Mouse (Mus musculus): Measurements from ENCODE around the gene Phf8. TPM values are rescaled to one million over a fixed set of nuclear protein-coding genes. Genes with fewer than 3 reads are reported as not detected.

Phf8 gene
- polyA plus RNA-seq, 2 experiments = 4.4 to 5.0 TPM

- Histone ChIP-seq H3K4me2 (ENCODE audit: low read depth) (peak overlapping the region; percentile 93), H3K4me3 (ENCODE audit: insufficient read depth in 1 of 2, low read depth in 2 of 2, low read length in 2 of 2) (peak overlapping the region; percentile 64 to 74), H3K27me3 (ENCODE audit: control insufficient read depth, insufficient read depth, low read length) (no peaks in the 10 kb centered on the region), H3K27ac (no peak overlapping the region), H3K4me1 (replicated peaks; ENCODE audit: control insufficient read depth in 2 of 2, insufficient read depth in 2 of 2, low read length in 1 of 2) (peaks cover 0 to 19% of the 10 kb centered on the region in 2 experiments; a peak in 3 of 4 replicates), H3K9ac (replicated peaks) (peak overlapping the region; percentile 82), H3K36me3 (replicated peaks; ENCODE audit: control insufficient read depth, insufficient read depth, low read depth) (no peaks in the 10 kb centered on the region), H3K9me3 (ENCODE audit: control insufficient read depth, low read length) (no peaks in the 10 kb centered on the region)
- ATAC-seq (ENCODE audit: insufficient read depth) (no peak), DNase-seq (ENCODE audit: low read depth in 3 of 3, low spot score in 3 of 3) (no peak)
- TF ChIP-seq EP300 (IDR thresholded peaks at IDR 0.05; ENCODE audit: low read depth) (no peak), CTCF (IDR thresholded peaks at IDR 0.05; ENCODE audit: low read depth) (no peak)
- WGBS (ENCODE audit: insufficient replicate concordance) = 17% methylated on average over 25 of the region's 25 CpGs
Observed at GRCm38 (mm10) chrX:151521786-151522522, 1.5 kb downstream of the Phf8 start.

- no peaks in the 10 kb centered on the region for H3K9me3 ChIP-seq (ENCODE audit: control insufficient read depth, low read length)
- H3K27ac ChIP-seq = no peak overlapping the region
- no peak overlapping the region for H3K9ac ChIP-seq (replicated peaks)
- WGBS (ENCODE audit: insufficient replicate concordance) = 78% methylated on average over 4 of the region's 4 CpGs
- H3K27me3 ChIP-seq (ENCODE audit: control insufficient read depth, insufficient read depth, low read length) = no peaks in the 10 kb centered on the region
- H3K4me2 ChIP-seq (ENCODE audit: low read depth) = no peak overlapping the region
- DNase-seq (ENCODE audit: low read depth in 3 of 3, low spot score in 3 of 3) (no peak), ATAC-seq (ENCODE audit: insufficient read depth) (no peak)
- H3K4me3 ChIP-seq (ENCODE audit: insufficient read depth in 1 of 2, low read depth in 2 of 2, low read length in 2 of 2) = no peak overlapping the region
- TF ChIP-seq CTCF (IDR thresholded peaks at IDR 0.05; ENCODE audit: low read depth) (no peak), EP300 (IDR thresholded peaks at IDR 0.05; ENCODE audit: low read depth) (no peak)
- H3K36me3 ChIP-seq (replicated peaks; ENCODE audit: control insufficient read depth, insufficient read depth, low read depth) = no peaks in the 10 kb centered on the region
- H3K4me1 ChIP-seq (replicated peaks; ENCODE audit: control insufficient read depth in 2 of 2, insufficient read depth in 2 of 2, low read length in 1 of 2) = no peaks in the 10 kb centered on the region
Observed at GRCm38 (mm10) chrX:151553356-151553755, 32.9 kb downstream of the Phf8 start.

DNA sequence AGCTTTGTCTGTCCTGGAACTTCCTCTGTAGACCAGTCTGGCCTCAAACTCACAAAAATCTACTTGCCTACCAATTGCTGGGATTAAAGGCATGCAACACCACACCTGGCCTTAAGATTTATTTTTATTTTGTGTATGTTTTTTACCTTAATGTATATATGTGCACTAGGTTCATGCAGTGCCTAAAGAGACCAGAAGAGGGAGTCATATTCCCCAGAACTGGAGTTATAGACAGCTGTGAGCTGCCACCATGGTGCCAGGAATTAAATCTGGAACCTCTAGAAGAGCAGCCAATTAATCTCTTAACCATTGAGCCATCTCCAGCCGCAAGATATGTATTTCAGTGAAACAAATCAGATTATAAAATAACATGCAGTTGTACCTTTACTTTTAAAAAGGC lies 54.7 kb downstream of the Phf8 start:
- DNase-seq (ENCODE audit: low read depth in 3 of 3, low spot score in 3 of 3) (no peak), ATAC-seq (ENCODE audit: insufficient read depth) (no peak)
- 87% methylated on average over 1 of the region's 1 CpGs for WGBS (ENCODE audit: insufficient replicate concordance)
- Histone ChIP-seq H3K27ac (no peak overlapping the region), H3K27me3 (ENCODE audit: control insufficient read depth, insufficient read depth, low read length) (no peaks in the 10 kb centered on the region), H3K9me3 (ENCODE audit: control insufficient read depth, low read length) (no peaks in the 10 kb centered on the region), H3K36me3 (replicated peaks; ENCODE audit: control insufficient read depth, insufficient read depth, low read depth) (no peaks in the 10 kb centered on the region), H3K9ac (replicated peaks) (no peak overlapping the region), H3K4me2 (ENCODE audit: low read depth) (no peak overlapping the region), H3K4me3 (ENCODE audit: insufficient read depth in 1 of 2, low read depth in 2 of 2, low read length in 2 of 2) (no peak overlapping the region), H3K4me1 (replicated peaks; ENCODE audit: control insufficient read depth in 2 of 2, insufficient read depth in 2 of 2, low read length in 1 of 2) (no peaks in the 10 kb centered on the region)
- 0 out of 2 replicates have a peak, but pooled peaks have one; percentile 9 for TF ChIP-seq CTCF (IDR thresholded peaks at IDR 0.05; ENCODE audit: low read depth)
- TF ChIP-seq EP300 (IDR thresholded peaks at IDR 0.05; ENCODE audit: low read depth) = no peak

DNA sequence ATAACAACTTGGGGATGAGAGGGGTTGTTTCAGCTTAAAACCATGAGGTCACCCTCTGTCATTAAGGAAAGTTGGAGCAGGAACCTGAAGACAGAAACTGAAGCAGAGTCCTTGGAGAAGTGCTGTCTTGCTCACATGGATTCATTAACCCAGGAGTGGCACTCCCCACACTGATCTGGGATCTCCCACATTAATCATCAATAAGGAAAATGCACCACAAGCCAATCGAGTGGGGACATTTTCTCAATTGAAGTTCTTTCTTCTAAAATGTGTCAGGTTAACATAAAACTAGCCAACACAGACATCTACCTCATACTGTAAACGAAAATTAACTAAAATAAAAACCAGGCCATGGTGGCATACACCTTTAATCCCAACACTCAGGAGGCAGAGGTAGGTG lies 122.9 kb downstream of the Phf8 start:
- TF ChIP-seq EP300 (IDR thresholded peaks at IDR 0.05; ENCODE audit: low read depth) = no peak
- no peak for TF ChIP-seq CTCF (IDR thresholded peaks at IDR 0.05; ENCODE audit: low read depth)
- Histone ChIP-seq H3K27me3 (ENCODE audit: control insufficient read depth, insufficient read depth, low read length) (no peaks in the 10 kb centered on the region), H3K36me3 (replicated peaks; ENCODE audit: control insufficient read depth, insufficient read depth, low read depth) (no peaks in the 10 kb centered on the region), H3K4me3 (ENCODE audit: insufficient read depth in 1 of 2, low read depth in 2 of 2, low read length in 2 of 2) (no peak overlapping the region), H3K4me2 (ENCODE audit: low read depth) (no peak overlapping the region), H3K27ac (no peak overlapping the region), H3K4me1 (replicated peaks; ENCODE audit: control insufficient read depth in 2 of 2, insufficient read depth in 2 of 2, low read length in 1 of 2) (no peaks in the 10 kb centered on the region), H3K9ac (replicated peaks) (no peak overlapping the region), H3K9me3 (ENCODE audit: control insufficient read depth, low read length) (no peaks in the 10 kb centered on the region)
- DNase-seq (ENCODE audit: low read depth in 3 of 3, low spot score in 3 of 3) (no peak), ATAC-seq (ENCODE audit: insufficient read depth) (no peak)
- 48% methylated on average over 2 of the region's 2 CpGs for WGBS (ENCODE audit: insufficient replicate concordance)

- H3K27ac ChIP-seq = no peak overlapping the region
- 31% methylated on average over 2 of the region's 2 CpGs for WGBS (ENCODE audit: insufficient replicate concordance)
- no peak overlapping the region for H3K4me3 ChIP-seq (ENCODE audit: insufficient read depth in 1 of 2, low read depth in 2 of 2, low read length in 2 of 2)
- H3K27me3 ChIP-seq (ENCODE audit: control insufficient read depth, insufficient read depth, low read length) = no peaks in the 10 kb centered on the region
- no peak for TF ChIP-seq CTCF (IDR thresholded peaks at IDR 0.05; ENCODE audit: low read depth)
- no peak for TF ChIP-seq EP300 (IDR thresholded peaks at IDR 0.05; ENCODE audit: low read depth)
- DNase-seq (ENCODE audit: low read depth in 3 of 3, low spot score in 3 of 3) (no peak), ATAC-seq (ENCODE audit: insufficient read depth) (no peak)
- no peaks in the 10 kb centered on the region for H3K9me3 ChIP-seq (ENCODE audit: control insufficient read depth, low read length)
- no peaks in the 10 kb centered on the region for H3K36me3 ChIP-seq (replicated peaks; ENCODE audit: control insufficient read depth, insufficient read depth, low read depth)
- no peaks in the 10 kb centered on the region for H3K4me1 ChIP-seq (replicated peaks; ENCODE audit: control insufficient read depth in 2 of 2, insufficient read depth in 2 of 2, low read length in 1 of 2)
- no peak overlapping the region for H3K9ac ChIP-seq (replicated peaks)
- H3K4me2 ChIP-seq (ENCODE audit: low read depth) = no peak overlapping the region
Observed at GRCm38 (mm10) chrX:151653744-151654143, 133.3 kb downstream of the Phf8 start.

Data from liver, embryonic 14.5 days (tissue).